Mouse (Mus musculus): Measurements from ENCODE around the gene Uqcr11. TPM values are rescaled to one million over a fixed set of nuclear protein-coding genes. Genes with fewer than 3 reads are reported as not detected.

The Uqcr11 gene
- polyA plus RNA-seq, 1 experiment from 2014 or later, result 648 TPM

DNA sequence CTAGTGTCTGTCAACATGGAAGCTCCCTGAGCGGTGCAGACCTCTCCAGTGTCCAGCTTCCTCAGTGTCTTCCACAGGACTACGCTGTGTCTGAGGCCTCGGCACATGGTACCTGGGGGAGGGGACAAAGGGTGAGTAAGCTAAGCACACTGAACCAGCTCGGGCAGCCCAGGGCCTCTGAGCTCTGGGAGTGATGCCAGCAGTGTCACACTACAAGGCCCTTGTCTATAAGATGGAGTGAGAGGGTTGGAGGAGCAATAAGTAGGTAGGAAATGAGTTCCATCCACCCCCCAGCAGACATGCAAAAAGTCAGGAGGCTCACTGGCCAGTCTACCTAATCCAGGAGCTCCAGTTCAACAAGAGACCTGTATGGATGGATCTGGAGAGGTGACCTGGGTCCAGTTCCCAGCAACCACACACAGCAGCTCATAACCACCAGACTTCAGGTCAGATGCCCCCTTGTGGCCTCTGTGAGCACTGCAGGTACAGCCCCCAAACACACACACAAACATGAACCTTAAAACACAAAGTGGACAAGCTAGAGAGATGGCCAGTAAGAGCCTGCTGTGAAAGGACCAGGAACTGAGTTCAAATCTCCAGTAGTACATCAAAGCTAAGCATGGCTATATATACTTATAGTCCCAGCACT, 3.5 kb downstream of the Uqcr11 start:
- peaks cover 41% of the 10 kb centered on the region for H3K36me3 ChIP-seq
- no peak overlapping the region for H3K4me3 ChIP-seq
- WGBS, result 95% methylated on average over 4 of the region's 4 CpGs
- H3K4me1 ChIP-seq (replicated peaks), result peaks cover 59% of the 10 kb centered on the region
- H3K27ac ChIP-seq, result no peak overlapping the region
- DNase-seq (ENCODE audit: low spot score), result peak; percentile 39
- H3K9me3 ChIP-seq, result peaks cover 6% of the 10 kb centered on the region; the same call in 1 of the 2 replicates
- no peaks in the 10 kb centered on the region for H3K27me3 ChIP-seq (ENCODE audit: insufficient read depth, poor library complexity, severe bottlenecking)

DNA sequence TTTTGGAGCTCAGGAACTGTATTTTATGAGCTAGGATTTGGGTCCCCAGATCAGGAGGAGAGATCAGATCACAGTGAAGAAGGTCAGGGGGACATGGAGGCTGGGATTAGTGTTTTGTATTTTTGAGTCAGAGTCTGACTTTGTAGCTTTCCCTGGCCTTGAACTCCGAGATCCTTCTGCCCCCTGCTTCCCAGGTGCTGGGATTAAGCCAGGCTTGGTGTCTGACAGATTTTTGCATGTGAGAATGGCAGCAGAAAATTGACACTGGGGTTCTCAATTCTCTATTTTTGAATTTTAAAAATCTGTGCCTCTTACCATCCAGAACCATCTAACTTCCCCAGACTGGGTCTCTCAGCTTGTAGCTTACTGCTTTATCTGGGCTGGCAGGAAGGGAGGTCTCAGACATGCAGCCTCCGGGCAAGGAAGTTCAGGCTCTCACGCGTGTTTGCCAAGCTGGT, 5.9 kb downstream of the Uqcr11 start:
- DNase-seq (ENCODE audit: low spot score), result no peak
- 85% methylated on average over 4 of the region's 4 CpGs for WGBS
- Histone ChIP-seq H3K27ac (peak overlapping the region; percentile 100), H3K27me3 (ENCODE audit: insufficient read depth, poor library complexity, severe bottlenecking) (no peaks in the 10 kb centered on the region), H3K36me3 (peaks cover 58% of the 10 kb centered on the region), H3K4me3 (peak overlapping the region; percentile 88), H3K9me3 (peaks cover 6% of the 10 kb centered on the region; the same call in 1 of the 2 replicates), H3K4me1 (replicated peaks) (peaks cover 55% of the 10 kb centered on the region)

DNA sequence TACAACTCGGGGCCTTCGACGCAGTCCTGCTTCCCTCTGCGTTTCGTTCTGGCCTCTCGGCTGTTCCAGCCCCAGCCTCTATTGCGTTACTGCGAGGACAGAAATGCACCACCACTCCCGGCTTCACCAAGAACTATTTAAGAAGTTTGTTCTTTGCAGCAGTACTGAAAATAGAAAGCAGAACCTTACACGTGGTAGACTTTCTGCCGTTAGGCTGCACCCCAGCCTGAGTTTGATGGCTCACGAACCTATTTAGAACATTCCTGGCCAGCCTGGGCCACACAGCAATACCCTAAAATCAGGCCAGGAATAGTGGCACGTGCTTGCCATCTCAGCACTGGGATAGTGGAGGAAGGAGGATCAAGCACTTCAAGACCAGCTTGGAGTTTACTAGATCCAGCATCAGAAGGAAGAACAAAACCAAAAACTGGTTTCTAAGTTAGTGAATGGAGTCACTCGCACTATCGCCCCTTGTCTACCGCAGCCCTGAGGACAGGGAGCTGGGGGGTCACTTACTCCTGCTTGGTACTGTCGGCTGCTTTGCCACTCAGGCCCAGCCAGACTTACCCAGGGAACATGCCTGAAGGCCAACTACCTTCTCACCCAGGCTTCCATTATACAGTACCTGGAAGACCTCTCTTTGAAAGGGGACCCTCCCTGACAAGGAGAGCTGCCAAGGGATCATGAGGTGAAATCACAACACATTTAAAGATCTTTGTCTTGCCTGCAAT, 6.5 kb downstream of the Uqcr11 start:
- Histone ChIP-seq H3K4me3 (peak overlapping the region; percentile 88), H3K36me3 (peaks cover 64% of the 10 kb centered on the region), H3K9me3 (peaks cover 6% of the 10 kb centered on the region; the same call in 1 of the 2 replicates), H3K27ac (peak overlapping the region; percentile 100), H3K27me3 (ENCODE audit: insufficient read depth, poor library complexity, severe bottlenecking) (no peaks in the 10 kb centered on the region), H3K4me1 (replicated peaks) (peaks cover 49% of the 10 kb centered on the region)
- DNase-seq (ENCODE audit: low spot score), result no peak
- 14% methylated on average over 17 of the region's 17 CpGs for WGBS

DNA sequence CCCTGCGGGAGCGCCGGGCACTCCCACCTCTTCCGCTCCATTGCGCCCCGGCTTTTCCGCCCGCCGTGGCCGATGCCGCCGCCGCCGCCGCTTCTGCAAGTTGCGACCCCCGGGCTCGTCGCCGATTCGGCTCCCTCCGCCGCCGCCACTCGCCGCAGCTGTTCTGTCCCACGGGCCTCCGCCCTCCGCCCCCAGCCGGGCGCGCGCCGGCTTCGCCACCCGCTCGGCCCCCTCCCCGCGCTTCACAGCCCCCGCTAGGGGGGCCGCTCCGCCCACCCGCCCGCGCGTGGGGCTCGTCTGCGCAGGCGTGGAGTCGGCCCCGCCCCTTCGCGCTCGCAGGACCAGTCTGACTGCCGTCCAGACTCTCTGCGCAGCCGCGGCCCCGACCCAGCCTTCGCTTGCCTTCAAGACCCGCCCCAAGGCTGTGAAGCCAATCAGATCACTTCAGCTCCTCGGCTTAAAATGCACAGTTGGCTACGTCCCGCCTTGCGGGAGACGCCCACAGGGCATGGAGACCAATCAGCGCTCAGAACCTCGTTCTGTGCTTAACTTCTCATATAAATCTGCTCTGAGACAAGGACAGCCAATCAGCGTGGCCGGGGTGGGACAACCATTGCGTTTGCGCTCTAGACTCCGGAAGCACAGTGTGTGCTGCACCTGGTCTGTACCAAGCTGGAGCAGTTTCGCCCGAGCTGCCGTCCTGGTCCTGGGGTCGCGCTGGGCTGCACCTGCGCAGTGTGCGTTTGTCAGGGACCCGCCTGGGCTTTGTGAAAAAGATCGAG, 7.2 kb downstream of the Uqcr11 start, which contains the start of gene Mbd3:
Gene Mbd3, minus strand, starts transcription at position 360 of the 782 bp plus-strand sequence.
- peaks cover 44% of the 10 kb centered on the region for H3K4me1 ChIP-seq (replicated peaks)
- H3K27me3 ChIP-seq (ENCODE audit: insufficient read depth, poor library complexity, severe bottlenecking), result no peaks in the 10 kb centered on the region
- H3K9me3 ChIP-seq, result peaks cover 6% of the 10 kb centered on the region; the same call in 1 of the 2 replicates
- under 1% methylated on average over 82 of the region's 82 CpGs for WGBS
- DNase-seq (ENCODE audit: low spot score), result peak; percentile 99
- H3K4me3 ChIP-seq, result peak within 1 kb of the TSS; percentile 88
- H3K36me3 ChIP-seq, result peaks cover 66% of the 10 kb centered on the region
- H3K27ac ChIP-seq, result peak within 1 kb of the TSS; percentile 100

DNA sequence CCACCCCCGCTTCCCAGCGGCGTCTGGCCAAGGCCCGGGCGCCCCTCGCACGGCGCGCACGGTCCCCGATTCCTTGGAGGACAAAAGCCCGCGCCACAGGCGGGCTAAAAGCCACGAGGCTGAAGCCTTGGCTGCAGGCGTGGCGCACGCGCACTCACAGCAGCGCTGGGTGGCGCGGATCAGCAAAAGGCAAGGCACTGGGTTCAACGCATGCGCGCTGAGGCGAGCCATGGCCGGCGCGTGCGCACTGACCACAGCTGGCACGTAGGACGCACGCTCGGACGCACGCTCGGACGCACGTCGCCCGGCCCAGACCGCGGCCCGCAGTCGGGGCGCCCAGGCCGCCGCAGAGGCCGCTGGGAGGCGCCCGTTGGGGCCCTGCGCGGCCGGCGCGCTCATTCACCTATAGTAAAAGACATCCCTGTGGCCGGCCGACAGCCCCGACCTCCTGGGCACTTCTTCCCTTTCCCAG, 7.9 kb downstream of the Uqcr11 start:
- H3K9me3 ChIP-seq, result peaks cover 6% of the 10 kb centered on the region; the same call in 1 of the 2 replicates
- peaks cover 66% of the 10 kb centered on the region for H3K36me3 ChIP-seq
- H3K27ac ChIP-seq, result peak overlapping the region; percentile 100
- no peaks in the 10 kb centered on the region for H3K27me3 ChIP-seq (ENCODE audit: insufficient read depth, poor library complexity, severe bottlenecking)
- peak overlapping the region; percentile 88 for H3K4me3 ChIP-seq
- WGBS, result under 1% methylated on average over 59 of the region's 59 CpGs
- DNase-seq (ENCODE audit: low spot score), result peak; percentile 99
- peaks cover 40% of the 10 kb centered on the region for H3K4me1 ChIP-seq (replicated peaks)

DNA sequence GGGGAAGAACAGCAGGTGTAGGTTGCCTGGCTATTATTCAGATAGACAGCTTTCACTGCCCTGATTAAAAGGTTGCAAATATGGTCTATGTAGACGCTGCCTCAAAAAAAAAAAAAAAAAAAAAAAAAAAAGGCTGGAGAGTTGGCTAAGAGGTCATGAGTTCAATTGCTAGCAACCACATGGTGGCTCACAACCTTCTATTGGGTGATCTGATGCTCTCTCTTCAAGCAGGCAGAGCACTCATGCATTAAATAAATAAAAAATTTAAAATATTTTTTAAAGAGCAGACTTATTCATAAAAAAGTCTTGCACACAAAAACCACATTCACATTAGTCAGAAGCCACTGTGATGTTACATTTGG, 8.5 kb downstream of the Uqcr11 start:
- no peak for DNase-seq (ENCODE audit: low spot score)
- Histone ChIP-seq H3K27ac (peak overlapping the region; percentile 100), H3K9me3 (peaks cover 1% of the 10 kb centered on the region; the same call in 1 of the 2 replicates), H3K4me1 (replicated peaks) (peaks cover 40% of the 10 kb centered on the region), H3K4me3 (peak overlapping the region; percentile 88), H3K36me3 (peaks cover 66% of the 10 kb centered on the region), H3K27me3 (ENCODE audit: insufficient read depth, poor library complexity, severe bottlenecking) (no peaks in the 10 kb centered on the region)
- 0% methylated on average over 1 of the region's 1 CpGs for WGBS

DNA sequence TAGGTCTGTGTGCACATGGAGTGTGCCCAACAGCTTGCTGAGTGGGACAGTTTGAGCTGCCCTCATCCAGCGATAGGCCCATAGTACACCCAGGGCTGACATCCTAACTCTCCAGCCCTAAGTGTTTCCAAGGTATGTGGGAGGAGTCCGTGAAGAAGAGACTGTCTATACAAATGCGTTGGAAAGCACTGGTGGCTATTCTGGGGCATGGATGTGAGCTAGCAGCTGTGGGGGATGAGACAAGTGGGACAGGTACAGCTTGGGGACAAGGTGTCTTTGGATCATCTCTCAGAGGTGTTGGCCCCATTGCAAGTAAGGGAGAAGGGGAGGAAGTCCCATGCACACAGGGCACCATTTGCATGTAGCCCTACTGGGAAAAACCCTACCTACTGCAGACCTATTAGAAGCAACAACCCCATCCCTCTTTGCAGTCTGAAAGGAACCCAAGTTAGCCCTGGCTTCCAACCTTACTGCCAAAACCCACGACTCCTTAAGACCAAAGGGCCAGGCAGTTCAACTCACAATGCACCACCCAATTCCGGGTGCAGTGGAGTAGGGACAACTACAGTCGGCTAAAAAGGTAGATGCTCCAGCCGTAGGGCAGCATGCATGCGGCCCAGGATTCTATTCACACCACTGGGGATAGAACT, 9.0 kb downstream of the Uqcr11 start:
- 62% methylated on average over 8 of the region's 8 CpGs for WGBS
- Histone ChIP-seq H3K27me3 (ENCODE audit: insufficient read depth, poor library complexity, severe bottlenecking) (no peaks in the 10 kb centered on the region), H3K4me3 (peak overlapping the region; percentile 88), H3K4me1 (replicated peaks) (peaks cover 40% of the 10 kb centered on the region), H3K9me3 (no peaks in the 10 kb centered on the region), H3K36me3 (peaks cover 66% of the 10 kb centered on the region), H3K27ac (peak overlapping the region; percentile 100)
- no peak for DNase-seq (ENCODE audit: low spot score)

DNA sequence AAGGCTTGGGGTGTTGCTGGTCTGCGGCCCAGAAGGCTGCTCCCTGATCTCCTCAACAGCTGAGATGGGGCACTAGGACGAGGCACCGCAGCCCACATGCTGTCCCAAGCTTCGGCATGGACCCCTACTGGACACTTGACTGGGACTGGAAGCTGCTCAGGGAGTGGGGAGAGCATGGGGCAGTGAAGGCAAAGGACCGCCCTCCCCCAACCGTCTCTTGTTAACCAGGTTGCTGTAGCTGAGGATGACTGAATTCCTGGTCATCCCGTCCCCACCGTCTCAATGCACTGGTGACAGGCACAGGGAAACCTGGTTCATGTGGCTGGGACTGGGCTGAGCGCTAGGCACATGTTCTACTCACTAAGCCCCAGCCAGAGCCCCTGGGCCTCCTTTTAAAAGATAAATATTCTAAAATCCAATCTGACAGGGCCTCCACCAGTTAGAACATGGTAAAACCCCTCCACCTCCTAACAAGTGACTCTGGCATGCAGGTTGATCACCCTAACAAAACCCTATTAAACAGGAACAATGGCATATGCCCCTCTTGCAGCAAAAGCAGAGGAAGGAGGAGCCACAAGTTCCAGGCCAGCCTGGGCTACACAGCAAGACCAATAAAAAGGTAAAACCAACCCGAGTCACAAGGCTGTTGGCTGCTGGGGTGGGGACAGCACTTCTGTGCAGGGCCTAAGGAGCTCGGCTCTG, 9.7 kb downstream of the Uqcr11 start:
- Histone ChIP-seq H3K4me1 (replicated peaks) (peaks cover 40% of the 10 kb centered on the region), H3K27me3 (ENCODE audit: insufficient read depth, poor library complexity, severe bottlenecking) (no peaks in the 10 kb centered on the region), H3K36me3 (peaks cover 66% of the 10 kb centered on the region), H3K27ac (peak overlapping the region; percentile 100), H3K4me3 (peak overlapping the region; percentile 88), H3K9me3 (no peaks in the 10 kb centered on the region)
- no peak for DNase-seq (ENCODE audit: low spot score)
- 91% methylated on average over 11 of the region's 11 CpGs for WGBS

DNA sequence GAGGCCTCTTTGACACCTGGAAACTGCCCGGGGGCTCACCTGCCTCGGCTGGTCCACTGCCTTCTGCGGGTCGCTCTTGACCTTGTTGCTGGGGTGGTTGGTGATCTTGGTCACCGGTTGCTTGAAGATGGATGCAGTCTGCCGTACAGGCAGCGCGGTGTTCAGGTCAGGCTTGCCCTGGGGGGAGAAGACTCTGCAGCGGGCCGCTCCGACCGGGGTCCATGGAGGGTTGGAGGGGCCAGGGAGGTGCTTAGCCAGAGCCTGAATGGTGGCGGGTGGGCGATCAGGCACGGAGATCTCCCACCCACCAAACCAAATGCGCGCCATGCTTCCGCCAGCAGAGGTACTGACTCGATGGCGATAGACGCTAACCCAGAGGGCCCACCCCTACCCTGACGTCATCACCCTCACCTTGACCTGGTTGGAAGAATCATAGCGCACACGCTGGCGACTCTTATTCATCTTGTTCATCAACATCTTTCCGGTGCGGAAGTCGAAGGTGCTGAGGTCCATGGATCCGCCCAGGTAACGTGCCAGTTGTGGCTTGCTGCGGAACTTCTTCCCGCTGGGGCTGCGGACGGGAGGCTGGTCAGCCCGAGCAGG, 11.5 kb downstream of the Uqcr11 start:
- Histone ChIP-seq H3K4me1 (replicated peaks) (peaks cover 29% of the 10 kb centered on the region), H3K27ac (no peak overlapping the region; the same call in 1 of the 2 replicates), H3K9me3 (no peaks in the 10 kb centered on the region), H3K27me3 (ENCODE audit: insufficient read depth, poor library complexity, severe bottlenecking) (no peaks in the 10 kb centered on the region), H3K36me3 (peaks cover 73% of the 10 kb centered on the region), H3K4me3 (no peak overlapping the region)
- WGBS, result 96% methylated on average over 35 of the region's 35 CpGs
- no peak for DNase-seq (ENCODE audit: low spot score)

DNA sequence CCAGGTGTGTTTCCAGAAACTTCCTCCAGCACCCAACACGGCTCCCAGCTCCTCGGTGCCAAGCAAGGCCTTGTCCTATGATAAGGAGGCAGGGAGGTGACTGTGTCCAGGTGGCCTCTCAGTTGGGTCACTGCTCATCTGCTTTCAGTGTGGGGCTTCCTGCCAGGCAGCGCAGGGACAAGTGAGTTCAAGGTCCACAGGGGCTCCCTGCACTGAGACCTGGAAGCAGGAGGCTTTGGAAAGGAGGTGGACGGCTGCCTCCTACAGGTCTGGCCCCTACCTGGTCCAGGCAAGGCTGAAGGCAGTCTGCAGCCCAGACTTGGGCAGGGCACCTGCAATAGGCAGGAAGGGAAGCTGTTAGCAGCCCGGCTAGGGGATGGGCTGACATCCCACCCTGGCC, 13.9 kb downstream of the Uqcr11 start:
- Histone ChIP-seq H3K4me1 (replicated peaks) (peaks cover 27% of the 10 kb centered on the region), H3K4me3 (0 out of 2 replicates have a peak overlapping the region, but pooled peaks have one; percentile 18), H3K9me3 (no peaks in the 10 kb centered on the region), H3K27me3 (ENCODE audit: insufficient read depth, poor library complexity, severe bottlenecking) (no peaks in the 10 kb centered on the region), H3K36me3 (peaks cover 78% of the 10 kb centered on the region), H3K27ac (no peak overlapping the region)
- DNase-seq (ENCODE audit: low spot score), result no peak
- WGBS, result 96% methylated on average over 5 of the region's 5 CpGs

DNA sequence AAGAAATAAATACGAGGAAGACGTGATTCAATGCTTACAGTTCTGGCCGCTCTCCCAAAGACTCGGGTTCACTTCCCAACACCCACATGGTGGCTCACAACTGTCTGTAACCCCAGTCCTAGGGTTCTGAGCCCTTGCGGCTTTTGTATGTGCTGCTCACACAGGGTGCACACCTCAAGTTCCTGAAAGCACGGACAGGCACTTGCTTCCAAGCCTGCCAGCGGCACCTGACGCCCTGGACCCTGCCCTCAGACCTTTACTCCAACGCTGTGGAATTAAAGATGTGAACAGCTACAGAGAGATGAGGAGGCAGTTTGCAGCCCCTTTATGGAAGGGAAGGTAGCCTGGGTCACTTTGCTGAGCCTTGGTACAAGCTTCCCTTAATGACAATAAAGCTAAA, 15.9 kb downstream of the Uqcr11 start:
- 85% methylated on average over 9 of the region's 9 CpGs for WGBS

More for the DNA sequence above, 15.9 kb downstream of the Uqcr11 start:
- no peaks in the 10 kb centered on the region for H3K9me3 ChIP-seq
- no peaks in the 10 kb centered on the region for H3K27me3 ChIP-seq (ENCODE audit: insufficient read depth, poor library complexity, severe bottlenecking)
- no peak overlapping the region for H3K27ac ChIP-seq
- peaks cover 18% of the 10 kb centered on the region for H3K4me1 ChIP-seq (replicated peaks)
- no peak overlapping the region for H3K4me3 ChIP-seq
- no peak for DNase-seq (ENCODE audit: low spot score)
- H3K36me3 ChIP-seq, result peaks cover 61% of the 10 kb centered on the region

All from hindbrain, embryonic 10.5 days (tissue).